Mouse (Mus musculus) thymus, adult 2 months (tissue): ENCODE data around the gene Ugt2a1. TPM values are rescaled to one million over a fixed set of nuclear protein-coding genes. Genes with fewer than 3 reads are reported as not detected.
"Not testable (repeated sequence)": the region's sequence is repeated elsewhere in the genome, so short reads cannot be mapped to it uniquely, and the experiment has no call there.

ENCODE experiments used
- DNase-seq: peaks from one replicate; pipeline ENCODE4 v3.0.0; 2021
- H3K27ac ChIP-seq: fragments of 200-500 bp; 2 replicates; pipeline ENCODE4 v1.5.1; 2012; ENCODE audit warnings: low read length, control low read depth; ENCODE audit not compliant: control insufficient read depth, insufficient read depth
- H3K27me3 ChIP-seq: fragments of 200-500 bp; 2 replicates; pipeline ENCODE4 v1.6.1; 2012; ENCODE audit warnings: mild to moderate bottlenecking, low read length, moderate library complexity, mixed read lengths; ENCODE audit not compliant: control insufficient read depth, insufficient read depth
- H3K36me3 ChIP-seq: fragments of 200-500 bp; 2 replicates; pipeline ENCODE4 v1.6.1; 2012; ENCODE audit warnings: mild to moderate bottlenecking, low read length, moderate library complexity; ENCODE audit not compliant: control insufficient read depth, insufficient read depth
- H3K4me1 ChIP-seq: fragments of 200-500 bp; replicated peaks from 2 replicates; pipeline ENCODE4 v1.6.1; 2012; ENCODE audit warnings: low read length; ENCODE audit not compliant: control insufficient read depth, insufficient read depth
- H3K4me3 ChIP-seq: fragments of 200-500 bp; 2 replicates; pipeline ENCODE4 v1.5.1; 2012; ENCODE audit warnings: mild to moderate bottlenecking, low read length, control low read depth, moderate library complexity; ENCODE audit not compliant: control insufficient read depth, insufficient read depth
- CTCF ChIP-seq: fragments of 200-500 bp; IDR thresholded peaks from 2 replicates; pipeline ENCODE4 v1.5.1; 2012; ENCODE audit warnings: mild to moderate bottlenecking, control low read depth, low read length, moderate library complexity, borderline replicate concordance; ENCODE audit not compliant: control insufficient read depth, poor library complexity, insufficient read depth; ENCODE audit errors: extremely low read depth
- POLR2A ChIP-seq: fragments of 200-500 bp; IDR thresholded peaks from 2 replicates; pipeline ENCODE4 v1.6.1; 2012; ENCODE audit warnings: mild to moderate bottlenecking, low read length, control low read depth, moderate library complexity; ENCODE audit not compliant: control insufficient read depth, poor library complexity, insufficient read depth; ENCODE audit errors: extremely low read depth
- WGBS: fragments of 180-500 bp; shearing (Covaris S2); methylation state at CpG from one replicate; pipeline ENCODE4 v1.1.7; 2018; 5-methylcytosine and 5-hydroxymethylcytosine counted together
- polyA plus RNA-seq: library from polyadenylated mRNA; depleted of rRNA; stranded (reverse); fragments of >200 nt; gene quantifications from 2 replicates; pipeline ENCODE4 v1.2.3, GENCODE M21; 2012; rRNA removed

The Ugt2a1 gene
- polyA plus RNA-seq, 1 experiment: not detected

DNA sequence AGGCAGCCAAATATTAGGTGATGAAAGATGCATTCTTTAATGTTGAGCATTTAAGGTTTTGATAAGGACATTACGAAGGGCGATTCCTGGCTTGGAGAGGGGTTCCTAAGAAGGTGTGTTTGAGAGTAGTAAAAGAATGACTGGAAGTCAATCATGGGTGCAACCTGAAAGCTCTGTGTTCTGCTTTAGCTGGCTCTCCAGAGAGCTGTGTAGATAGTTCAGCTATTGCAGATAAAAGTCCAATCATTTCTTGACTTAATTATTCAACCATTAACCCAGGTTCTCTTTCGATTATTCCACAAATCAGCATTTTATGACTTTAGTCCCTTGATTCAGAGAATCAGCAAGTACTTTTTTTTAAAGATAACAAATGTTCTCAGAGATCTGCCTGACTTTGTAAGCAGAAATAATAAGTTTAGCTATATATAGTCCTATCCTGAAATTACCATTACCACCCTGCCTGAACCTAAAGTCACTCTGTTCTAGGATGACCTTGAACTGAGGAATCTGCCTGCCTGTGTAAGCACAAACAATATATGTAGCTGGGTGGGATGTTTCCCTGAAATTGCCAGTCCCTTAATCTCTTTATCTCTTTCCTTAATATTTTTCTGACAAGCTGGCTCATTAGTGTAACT lies 34.3 kb downstream of the Ugt2a1 start:
- Histone ChIP-seq H3K27me3 (no peaks in the 10 kb centered on the region), H3K36me3 (no peaks in the 10 kb centered on the region), H3K4me1 (no peaks in the 10 kb centered on the region), H3K27ac (no peak overlapping the region), H3K4me3 (no peak overlapping the region)
- no peak for DNase-seq
- 96% methylated on average over 3 of the region's 3 CpGs for WGBS
- TF ChIP-seq CTCF: no peak
- no peak for TF ChIP-seq POLR2A

DNA sequence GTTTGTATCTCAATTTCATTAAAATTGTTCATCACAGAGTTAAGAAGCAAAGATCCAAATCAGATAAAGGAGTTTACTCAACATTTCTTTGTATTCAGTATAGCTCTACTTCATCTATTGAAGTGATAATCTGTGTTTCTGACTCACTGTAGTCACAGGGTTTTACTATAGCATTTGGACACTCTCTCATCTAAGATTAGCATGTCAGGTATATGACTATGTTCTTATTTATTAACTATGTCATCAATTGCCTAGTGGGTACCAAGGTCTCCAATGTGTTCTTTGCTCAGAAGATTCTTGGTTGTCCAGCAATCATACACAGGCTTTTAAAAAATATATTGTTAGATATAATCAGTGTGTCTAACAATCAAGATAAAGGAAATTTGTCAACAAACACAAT lies 35.2 kb downstream of the Ugt2a1 start:
- H3K4me1 ChIP-seq: no peaks in the 10 kb centered on the region
- H3K27me3 ChIP-seq: no peaks in the 10 kb centered on the region
- no peaks in the 10 kb centered on the region for H3K36me3 ChIP-seq
- DNase-seq: no peak
- TF ChIP-seq CTCF (no peak), POLR2A (no peak)
- no peak overlapping the region for H3K27ac ChIP-seq
- H3K4me3 ChIP-seq: no peak overlapping the region

DNA sequence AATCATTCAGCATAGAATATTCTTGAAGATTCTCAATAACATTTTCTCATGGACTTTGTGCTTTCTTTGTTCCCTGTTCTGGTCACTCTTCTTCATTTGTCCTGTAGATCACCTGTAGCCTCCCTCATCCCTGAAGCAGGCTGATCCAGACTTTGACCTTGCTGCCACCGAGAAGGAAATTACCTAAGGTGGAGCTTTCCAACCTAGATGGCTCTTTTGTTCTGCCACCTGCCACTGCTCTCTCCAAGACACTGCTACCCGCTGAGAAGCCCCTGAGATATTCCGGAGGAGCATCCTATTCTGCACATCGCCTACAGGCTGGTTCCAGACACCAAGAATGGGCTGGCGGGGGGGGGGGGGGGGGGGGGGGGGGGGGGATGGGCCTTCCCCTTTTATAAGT lies 38.2 kb downstream of the Ugt2a1 start:
- not testable (repeated sequence) for H3K27ac ChIP-seq, H3K27me3 ChIP-seq, H3K36me3 ChIP-seq, DNase-seq, H3K4me1 ChIP-seq, H3K4me3 ChIP-seq
- 92% methylated on average over 4 of the region's 5 CpGs for WGBS

DNA sequence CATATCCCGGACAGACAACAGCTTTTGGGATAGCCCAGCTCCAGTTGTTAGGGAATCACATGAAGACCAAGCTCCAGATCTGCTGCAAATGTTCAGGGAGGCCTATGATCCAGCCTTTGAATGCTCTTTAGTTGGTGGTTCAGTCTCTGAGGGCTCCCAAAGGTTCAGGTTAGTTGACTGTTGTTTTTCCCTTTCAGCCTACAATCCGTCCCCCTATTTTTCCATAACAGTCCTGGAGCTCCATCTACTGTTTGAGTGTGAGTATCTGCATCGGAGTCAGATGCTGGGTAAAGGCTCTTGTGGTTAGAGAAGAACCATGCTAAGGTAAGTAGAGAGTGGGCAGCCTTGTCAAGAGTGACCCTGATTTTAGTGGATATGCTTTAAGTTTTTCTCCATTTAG lies 54.4 kb downstream of the Ugt2a1 start:
- Histone ChIP-seq H3K4me3 (no peak overlapping the region), H3K27ac (no peak overlapping the region), H3K4me1 (no peaks in the 10 kb centered on the region), H3K36me3 (no peaks in the 10 kb centered on the region), H3K27me3 (no peaks in the 10 kb centered on the region)
- 54% methylated on average over 3 of the region's 3 CpGs for WGBS
- no peak for TF ChIP-seq CTCF
- no peak for TF ChIP-seq POLR2A
- DNase-seq: no peak

DNA sequence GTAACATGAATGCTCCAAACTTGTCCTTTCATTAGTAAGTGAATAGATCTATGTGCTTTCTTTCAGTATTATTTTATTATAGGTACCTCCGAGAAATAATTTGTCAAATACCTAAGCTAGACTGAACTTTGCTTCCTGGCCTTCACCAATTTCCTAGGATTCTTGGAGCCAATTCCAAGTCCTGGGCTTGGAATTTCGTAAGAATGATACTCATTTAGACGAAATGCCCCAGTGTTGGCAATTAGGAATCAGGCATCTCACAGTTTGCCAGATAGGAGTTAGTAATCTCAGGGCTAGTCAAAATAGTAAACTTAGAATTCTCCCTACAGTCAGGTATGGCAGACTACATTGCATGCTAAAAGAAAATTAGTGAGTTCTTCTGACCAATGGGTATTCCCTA lies 65.0 kb downstream of the Ugt2a1 start:
- 78% methylated on average over 3 of the region's 3 CpGs for WGBS
- no peak for TF ChIP-seq CTCF
- no peak for TF ChIP-seq POLR2A

DNA sequence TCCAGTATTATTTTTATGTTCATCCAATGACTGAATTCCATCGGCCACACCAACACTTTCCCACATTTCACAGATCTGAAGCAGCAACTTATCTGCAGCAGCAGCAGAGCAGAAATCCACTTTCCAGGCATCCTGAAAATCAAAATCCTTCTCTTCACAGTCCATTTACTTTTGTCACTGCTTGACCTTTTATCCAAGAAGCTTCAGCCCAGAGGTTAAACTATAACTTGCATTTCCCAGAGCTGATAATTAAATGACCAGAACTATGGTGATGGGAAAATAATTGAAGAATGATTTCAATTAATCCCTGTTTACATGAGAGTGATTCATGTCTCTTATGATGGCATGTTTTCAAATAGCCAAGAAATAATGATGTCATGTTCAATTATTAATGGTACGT lies 66.6 kb downstream of the Ugt2a1 start, which contains the start of gene Ugt2b38:
Gene Ugt2b38, minus strand, starts transcription at position 163 of the 400 bp plus-strand sequence.
- not testable (repeated sequence) for H3K36me3 ChIP-seq, H3K4me1 ChIP-seq, DNase-seq, H3K27me3 ChIP-seq, H3K27ac ChIP-seq, H3K4me3 ChIP-seq
- 98% methylated on average over 1 of the region's 2 CpGs for WGBS

More for the DNA sequence above, 65.0 kb downstream of the Ugt2a1 start:
- DNase-seq: no peak
- Histone ChIP-seq H3K4me1 (no peaks in the 10 kb centered on the region), H3K36me3 (no peaks in the 10 kb centered on the region), H3K27ac (no peak overlapping the region), H3K4me3 (no peak overlapping the region), H3K27me3 (no peaks in the 10 kb centered on the region)

Other genes starting within 250 kb of the Ugt2a1 start
- not detected in 2 replicates for gene Ugt2b37, start 236.1 kb downstream of the Ugt2a1 start, polyA plus RNA-seq
- gene Ugt2a3, start 153.7 kb downstream of the Ugt2a1 start, polyA plus RNA-seq: 0.10 TPM in 1 of 2 replicates, not detected in the other
- gene Ugt2b38, start 66.7 kb downstream of the Ugt2a1 start, polyA plus RNA-seq: not detected in 2 replicates
- gene Ugt2a2, start 8.6 kb downstream of the Ugt2a1 start, polyA plus RNA-seq: not detected in 2 replicates
- not detected in 2 replicates for gene Gm43638, start 4.1 kb downstream of the Ugt2a1 start, polyA plus RNA-seq
- not detected in 2 replicates for gene Sult1b1, start 47.3 kb upstream of the Ugt2a1 start, polyA plus RNA-seq
- gene Sult1d1, start 78.2 kb upstream of the Ugt2a1 start, polyA plus RNA-seq: 0.04 and 0.08 TPM in 2 replicates
- not detected in 2 replicates for gene Sult1e1, start 100.7 kb upstream of the Ugt2a1 start, polyA plus RNA-seq
- 0.34 and 0.88 TPM in 2 replicates for gene Csn1s1, start 175.3 kb upstream of the Ugt2a1 start, polyA plus RNA-seq
- 41.8 and 47.3 TPM in 2 replicates for gene Csn2, start 208.8 kb upstream of the Ugt2a1 start, polyA plus RNA-seq